Mouse (Mus musculus): ENCODE data around the gene Senp8.

Gene Senp8

DNA sequence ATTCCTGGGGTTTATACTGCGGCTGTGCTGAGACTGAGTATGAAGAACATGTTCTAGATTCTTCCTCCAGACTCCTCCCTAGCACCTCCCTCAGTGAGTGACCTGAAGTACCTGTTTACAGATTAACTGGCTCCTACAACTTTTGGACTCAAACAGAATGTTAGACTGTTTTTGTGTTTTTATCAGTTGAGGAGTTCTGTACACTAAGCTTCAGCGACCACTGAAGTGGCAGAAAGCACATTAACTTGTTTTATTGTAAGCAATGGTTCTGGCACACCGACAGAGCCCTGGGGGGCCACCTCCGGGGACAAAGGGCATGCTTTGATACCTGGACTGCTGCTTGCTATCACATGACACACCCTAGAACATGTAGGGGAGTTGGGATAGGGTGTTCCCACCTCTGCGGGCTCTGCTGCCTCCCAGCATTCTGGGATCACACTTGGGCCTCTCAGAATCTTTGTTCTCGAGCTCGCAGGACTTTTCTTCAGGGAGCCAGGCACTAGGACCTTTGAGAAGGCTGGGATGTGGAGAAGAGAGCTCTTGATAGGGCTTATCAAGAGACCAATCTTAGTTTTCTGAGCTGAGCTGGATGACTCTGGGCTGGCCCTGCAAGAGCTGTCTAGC lies 34.1 kb downstream of the Senp8 start:
- DNase-seq (ENCODE audit: low spot score) = no peak

DNA sequence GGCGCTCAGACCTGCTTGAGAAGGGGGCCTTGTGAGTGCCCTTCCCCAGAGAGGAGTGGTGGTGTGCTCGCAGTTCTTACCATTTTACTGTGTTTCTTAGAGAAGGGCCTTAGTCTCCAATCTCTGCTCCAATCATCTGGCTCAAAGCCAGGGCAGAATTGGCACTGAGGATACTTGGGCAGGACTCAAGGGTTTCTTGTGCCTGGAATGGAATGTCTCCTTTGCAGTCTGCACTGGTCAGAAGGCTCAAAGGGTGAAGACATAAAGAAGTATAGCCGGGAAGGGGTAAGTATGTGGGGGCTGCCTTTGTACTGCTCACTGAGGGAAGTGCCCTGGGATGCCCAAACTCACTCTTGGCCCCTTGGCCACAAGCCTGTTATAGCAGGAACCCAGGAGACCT lies 41.3 kb downstream of the Senp8 start:
- no peak for DNase-seq (ENCODE audit: low spot score)

DNA sequence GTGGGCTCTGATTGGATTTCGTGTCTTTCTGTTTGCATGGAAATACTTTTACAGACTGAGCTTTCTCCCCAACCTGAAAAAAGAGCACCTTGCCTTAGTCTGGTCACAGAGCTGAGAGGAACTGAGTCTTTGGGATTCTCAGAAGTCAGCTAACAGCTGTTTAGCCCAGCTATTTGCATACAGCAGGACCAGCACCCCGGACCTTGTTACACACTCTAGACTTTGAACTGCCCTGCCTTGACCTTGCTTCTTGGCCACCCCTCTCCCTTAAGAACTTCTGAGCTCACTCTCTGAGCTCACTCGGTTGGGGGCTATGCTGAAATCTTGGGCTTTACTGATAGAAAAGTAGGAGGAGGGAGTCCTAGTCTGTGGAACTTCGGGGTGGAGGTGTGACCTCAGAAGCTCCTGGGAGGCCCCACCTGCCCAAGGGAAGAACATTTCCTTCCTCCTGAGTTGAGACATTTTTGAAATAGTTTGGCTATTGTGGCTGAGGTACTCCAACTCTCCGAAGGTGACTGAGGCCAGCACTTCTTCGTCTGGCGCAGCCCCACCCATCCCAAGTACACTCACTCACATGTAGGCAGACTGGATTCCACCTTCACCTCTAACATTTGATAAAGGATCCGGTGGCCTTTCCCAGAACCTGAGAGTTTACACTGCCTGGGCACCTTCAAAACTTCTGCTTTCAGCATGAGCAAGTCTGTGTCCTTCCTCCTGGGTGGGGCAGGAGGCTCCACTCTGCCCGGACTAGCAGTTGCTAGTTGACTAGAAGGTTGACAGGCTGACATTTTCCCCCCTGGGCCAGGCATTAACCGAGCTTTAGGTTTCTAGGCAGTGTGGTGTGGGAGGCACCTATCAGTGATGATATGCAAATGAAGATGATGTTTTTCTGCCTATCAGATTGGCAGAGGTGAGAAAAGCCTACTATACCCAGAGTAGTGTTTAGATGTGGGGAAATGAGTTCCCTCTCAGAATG lies 43.4 kb downstream of the Senp8 start:
- DNase-seq (ENCODE audit: low spot score) = no peak

DNA sequence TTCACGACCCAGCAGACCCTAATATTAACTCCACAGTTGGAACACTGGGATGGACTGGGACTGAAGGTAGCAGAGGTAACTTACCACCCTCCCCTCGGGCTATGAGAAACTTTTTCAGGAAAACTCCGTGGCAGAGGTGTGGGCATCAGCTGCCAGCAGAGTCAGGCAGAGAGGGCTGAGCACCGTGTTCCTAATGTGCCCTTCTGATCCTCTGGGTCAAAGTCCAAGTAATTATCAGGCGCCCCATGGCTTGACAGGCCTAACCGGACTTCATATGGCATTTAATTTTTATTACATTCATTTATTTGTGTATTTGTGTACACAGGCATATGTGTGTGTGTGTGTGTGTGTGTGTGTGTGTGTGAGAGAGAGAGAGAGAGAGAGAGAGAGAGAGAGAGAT lies 47.4 kb downstream of the Senp8 start:
- no peak for DNase-seq (ENCODE audit: low spot score)

DNA sequence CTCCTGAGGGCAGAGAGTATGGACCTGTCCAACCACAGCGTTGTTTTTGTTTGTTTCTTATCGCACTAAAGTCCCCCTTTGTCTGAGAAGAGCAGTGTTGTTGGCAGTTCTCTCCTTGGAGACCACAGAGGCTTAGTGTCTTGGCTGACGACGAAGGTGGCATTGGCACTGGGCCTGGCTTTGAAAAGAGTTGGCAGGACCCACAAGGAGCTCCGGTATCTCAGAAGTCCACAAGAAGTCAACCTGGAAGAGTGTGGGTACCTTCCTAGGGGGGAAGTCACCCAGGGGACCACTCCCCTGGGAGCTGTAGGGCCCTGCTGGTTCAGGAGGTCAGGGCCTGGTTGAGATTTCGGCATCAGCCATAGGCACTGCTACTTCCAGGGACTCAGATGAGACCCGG lies 49.4 kb downstream of the Senp8 start:
- no peak for DNase-seq (ENCODE audit: low spot score)

DNA sequence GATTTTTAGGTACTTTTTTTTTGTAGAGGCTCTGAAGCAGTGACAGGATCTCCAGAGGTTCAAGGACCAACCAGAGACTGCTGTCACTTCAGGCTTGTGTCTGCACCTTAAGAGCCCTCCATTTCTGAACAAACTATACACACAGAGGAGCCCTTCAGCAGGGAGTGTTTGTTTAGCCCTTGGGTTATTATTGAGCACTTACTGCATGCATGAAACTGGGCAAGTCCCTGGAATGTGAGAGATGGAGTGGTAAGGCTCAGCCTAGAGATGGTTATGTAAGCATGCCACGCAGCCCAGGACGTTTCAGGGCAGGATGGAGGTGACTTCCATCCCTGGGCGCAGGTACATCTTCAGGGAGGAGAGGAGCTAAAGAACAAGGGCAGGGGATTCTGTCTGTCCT lies 54.1 kb downstream of the Senp8 start:
- no peak for DNase-seq (ENCODE audit: low spot score)

DNA sequence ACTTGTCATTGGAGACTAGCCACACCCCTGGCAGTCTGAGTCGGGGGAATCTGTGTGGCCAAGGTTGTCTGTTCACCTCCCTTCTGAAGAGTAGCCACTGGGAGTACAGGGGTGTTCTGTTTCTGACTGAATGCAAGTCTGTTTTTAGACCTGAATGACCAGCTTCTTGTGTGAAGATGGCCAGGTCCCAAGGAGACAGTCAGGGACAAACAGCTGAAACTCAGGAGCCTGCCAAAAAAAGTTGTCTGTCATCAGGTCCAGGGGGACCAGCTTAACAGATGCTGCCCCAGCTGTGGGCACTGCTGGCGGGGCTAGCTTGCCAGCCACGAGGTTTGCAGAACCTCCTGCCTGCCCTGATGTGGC lies 55.1 kb downstream of the Senp8 start:
- no peak for DNase-seq (ENCODE audit: low spot score)

DNA sequence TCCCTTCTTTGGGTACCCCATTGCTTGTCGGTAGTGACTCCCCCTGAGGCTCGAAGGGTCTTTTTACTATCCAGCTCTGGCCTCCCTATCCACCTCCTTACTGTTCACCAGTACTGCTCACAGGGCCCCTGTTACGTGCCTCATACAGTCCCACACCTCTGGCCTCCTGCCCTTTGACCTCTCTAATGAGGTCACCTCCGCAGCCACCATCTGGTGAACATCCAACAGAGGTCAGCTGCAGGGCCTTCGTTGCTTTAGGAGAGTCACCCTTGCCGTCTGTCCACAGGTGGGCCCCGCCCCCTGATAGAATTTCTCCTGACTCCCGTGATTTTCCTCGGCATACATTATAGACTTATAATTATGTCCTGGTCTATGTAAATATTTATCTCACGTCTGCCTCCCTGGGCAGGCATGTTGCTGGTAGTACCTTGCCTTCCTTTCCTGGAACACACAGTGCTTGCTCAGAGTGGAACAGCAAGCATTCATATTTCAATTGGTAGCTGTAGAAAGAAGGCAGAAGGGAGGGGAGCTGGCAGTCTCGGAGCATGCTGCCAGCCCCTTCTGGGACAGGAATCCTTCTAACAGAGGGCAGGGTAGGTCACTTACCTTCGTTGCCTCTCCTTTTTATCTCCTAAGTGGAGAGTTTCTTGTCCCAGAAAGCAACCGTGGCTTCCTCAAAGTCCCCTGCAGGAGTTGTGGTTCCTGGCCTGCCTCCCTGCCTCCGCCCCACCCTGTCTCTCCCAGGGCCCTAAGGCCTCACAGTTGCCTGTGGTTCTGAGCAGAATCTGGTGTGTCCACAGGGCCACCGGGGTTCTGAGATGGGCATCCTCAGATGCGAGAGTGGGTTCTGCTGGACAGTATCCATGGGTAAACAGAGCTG lies 55.7 kb downstream of the Senp8 start:
- DNase-seq (ENCODE audit: low spot score) = no peak

DNA sequence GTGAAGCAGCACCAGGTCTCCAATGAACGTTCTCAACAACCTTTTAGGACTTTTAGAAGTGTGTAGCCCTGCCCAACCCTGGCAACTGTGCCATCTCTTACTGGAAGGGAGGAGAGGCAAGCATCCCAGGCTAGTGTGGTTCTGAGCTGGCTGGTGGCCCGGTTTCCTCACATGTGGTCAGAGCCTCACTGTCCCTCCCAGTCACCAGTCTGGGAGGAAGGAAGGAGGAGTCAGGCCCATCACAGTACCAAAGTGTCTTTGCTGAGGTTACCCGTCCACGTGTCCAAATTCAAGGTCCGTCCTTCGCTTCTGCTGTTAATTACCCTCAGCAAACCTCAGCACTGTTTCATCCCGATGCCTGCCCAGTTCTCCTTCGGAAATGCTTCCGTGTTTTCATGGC lies 58.4 kb downstream of the Senp8 start:
- DNase-seq (ENCODE audit: low spot score) = no peak

DNA sequence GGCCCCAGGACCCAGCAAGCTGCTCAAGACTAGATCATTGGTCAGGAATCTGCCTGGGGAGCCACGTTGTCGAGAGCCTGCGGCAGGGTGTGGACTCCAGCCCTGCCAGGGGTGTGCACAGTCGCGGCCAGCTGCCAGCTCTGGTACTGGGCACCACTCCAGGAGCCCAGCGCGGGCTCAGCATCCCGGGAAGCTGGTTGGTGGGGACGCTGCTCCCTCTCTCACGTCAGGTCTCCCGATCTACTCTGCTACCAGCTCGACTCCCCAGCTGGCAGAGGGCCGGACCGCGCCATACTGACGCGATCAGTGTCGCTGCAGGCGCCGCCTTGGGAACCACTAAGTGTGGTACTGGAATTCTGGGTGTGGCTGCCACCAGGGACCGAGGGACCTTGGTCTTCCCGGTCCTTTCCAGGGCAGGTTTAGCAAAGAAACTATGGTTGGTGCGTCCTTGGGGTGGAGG lies 58.8 kb downstream of the Senp8 start:
- peak; percentile 47 for DNase-seq (ENCODE audit: low spot score)

DNA sequence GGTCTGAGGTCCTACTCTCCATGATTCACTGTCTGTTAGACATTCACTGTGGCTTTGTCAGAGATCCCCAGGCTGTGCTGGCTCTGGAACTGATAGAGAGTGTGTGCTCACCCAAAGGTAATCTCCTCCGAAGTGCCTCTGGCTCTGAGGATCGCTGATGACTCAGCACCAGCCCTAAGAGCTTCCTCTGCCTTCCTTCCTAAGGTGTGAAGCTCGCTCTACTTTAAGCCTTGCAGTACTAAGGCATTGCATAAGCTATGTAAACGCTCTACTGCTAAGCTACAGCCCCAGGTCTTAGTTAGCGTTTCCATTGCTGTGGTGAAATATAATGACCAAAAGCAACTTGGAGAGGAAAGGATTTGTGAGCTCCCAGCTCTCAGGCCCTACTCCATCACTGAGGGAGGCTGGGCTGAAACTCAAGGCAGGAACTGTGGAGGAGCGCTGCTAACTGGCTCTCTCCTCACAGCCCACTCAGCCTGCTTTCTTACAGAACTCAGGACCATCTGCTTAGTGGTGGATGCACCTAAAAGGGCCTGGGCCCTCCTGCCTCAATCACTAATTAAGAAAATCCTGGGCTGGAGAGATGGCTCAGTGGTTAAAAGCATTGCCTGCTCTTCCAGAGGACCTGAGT lies 63.0 kb downstream of the Senp8 start:
- peak; percentile 14 for DNase-seq (ENCODE audit: low spot score)

All from retina, embryonic 14.5 days (tissue).